Mouse (Mus musculus) ZHBTc4 (cell line): ENCODE results near the gene Ascl2.

ENCODE experiments used
- DNase-seq: peaks from one replicate; pipeline ENCODE4 v3.0.0-alpha.2; 2011; ENCODE audit warnings: low read depth, low spot score

Ascl2 gene

DNA sequence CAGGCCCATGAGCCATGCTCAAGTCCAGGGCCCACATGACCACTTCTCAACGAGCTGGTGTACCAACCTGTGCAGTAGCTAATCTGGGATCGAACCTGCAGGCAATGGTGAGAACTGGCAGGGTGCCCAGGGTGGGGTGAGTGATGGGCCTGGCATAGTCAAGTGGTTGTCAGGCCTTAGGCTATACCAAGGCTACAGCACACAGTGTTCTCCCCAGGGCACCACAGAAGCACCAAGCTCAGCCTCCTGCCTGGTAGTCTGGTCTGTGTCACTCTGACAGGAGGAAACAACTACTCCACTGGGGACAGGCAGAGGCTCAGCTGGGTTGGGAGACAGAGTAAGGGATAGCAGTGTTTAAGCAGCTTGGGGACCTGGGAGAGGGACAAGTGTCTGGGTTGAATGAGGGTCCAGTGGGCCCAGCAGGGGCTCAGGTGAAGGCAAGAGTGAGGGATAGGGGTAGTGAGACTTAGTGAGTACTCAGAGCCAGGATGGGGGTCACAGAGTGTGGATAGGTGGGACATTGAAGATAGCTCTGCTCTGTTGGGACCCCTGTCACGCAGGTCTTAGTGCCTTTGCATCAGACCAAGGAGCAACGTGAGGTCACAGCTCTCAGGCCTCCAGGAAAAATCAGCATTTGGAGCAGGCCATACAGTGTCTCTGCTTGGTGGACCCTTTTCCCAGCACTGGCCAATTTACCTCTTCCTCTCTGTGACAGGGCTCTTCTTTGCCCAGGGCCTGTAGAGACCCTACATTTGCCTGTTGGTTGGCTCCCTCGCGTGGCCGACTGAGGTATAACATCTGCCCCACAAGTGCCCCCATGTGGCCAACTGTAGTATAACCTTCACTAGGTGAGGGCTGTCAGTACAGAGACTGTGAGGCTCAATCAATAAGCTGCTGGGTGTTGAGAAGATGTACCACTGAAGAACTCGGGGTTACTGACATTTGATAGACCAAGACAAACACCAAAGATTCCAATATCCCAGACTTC, 50.1 kb downstream of the Ascl2 start:
- peak; percentile 84 for DNase-seq

DNA sequence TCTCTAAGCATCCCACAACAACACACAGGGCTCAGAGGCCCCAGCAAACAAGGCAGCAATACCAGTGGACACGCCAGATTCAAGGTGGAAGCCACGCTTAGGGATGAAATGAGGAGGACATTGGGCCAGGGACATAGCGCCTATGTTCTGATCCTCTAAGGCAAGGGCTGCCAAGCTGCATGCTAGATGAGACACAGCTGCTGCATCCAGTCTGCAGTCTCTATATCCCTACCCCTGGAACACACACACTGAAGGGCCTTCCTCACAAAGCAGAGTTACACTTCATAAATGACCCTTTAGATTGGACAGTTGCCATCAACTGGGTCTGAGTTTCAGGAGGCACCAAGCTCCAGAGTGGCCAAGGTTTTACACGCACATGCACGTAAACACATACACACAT, 51.4 kb downstream of the Ascl2 start:
- no peak for DNase-seq
